Comparison of ENCODE assay signal across 10 mouse cellular contexts in the genomic region with DNA sequence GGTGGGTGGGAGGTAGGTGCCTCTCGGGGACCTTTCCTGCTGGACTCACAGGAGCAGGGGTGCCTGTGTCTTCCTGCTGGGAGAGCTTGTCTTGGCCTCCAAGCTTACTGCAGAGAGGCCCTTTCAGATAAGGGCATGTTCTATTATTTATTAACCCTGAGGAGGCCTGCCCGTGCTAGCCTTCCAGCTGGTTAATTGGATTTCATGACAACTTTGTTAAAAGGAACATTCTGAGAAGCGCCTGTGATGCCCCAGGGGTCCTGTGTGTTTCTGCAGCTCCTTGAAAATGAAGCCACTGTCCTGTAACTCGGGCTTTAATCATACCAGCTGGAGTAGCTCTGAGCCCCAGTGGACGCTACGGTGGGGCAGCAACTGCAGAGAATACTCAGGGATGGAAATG. TPM values are rescaled to one million over a fixed set of nuclear protein-coding genes. Genes with fewer than 3 reads are reported as not detected.
DNase-seq lines count a peak whose midpoint lies in the region; ATAC-seq lines count a peak whose summit lies in the region.
"Had no signal": no experiment of that assay in that cellular context is flagged by ENCODE, and none has a peak within 500 bp of the region (broad histone marks: within the 10 kb centered on the region; RNA-seq: fewer than 3 reads in every experiment).

No protein-coding gene starts in this region.

- no peaks in the 10 kb centered on the region for H3K9me3 ChIP-seq in heart, embryonic 10.5 days
- H3K9me3 ChIP-seq in hindbrain, embryonic 13.5 days: no peaks in the 10 kb centered on the region
- H3K9me3 ChIP-seq in neural tube, embryonic 15.5 days (replicated peaks): no peaks in the 10 kb centered on the region
- H3K9me3 ChIP-seq: limb, embryonic 15.5 days had no signal

- no peak overlapping the region for H3K9ac ChIP-seq in hindbrain, embryonic 13.5 days
- no peak overlapping the region for H3K9ac ChIP-seq in neural tube, embryonic 15.5 days (replicated peaks)
- H3K9ac ChIP-seq: limb, embryonic 15.5 days had no signal

- H3K4me2 ChIP-seq in hindbrain, embryonic 13.5 days: no peak overlapping the region
- H3K4me2 ChIP-seq in neural tube, embryonic 15.5 days: no peak overlapping the region
- H3K4me2 ChIP-seq: limb, embryonic 15.5 days had no signal

- no peak for ATAC-seq in hindbrain, embryonic 13.5 days (ENCODE audit: low FRiP score)
- ATAC-seq in neural tube, embryonic 15.5 days (ENCODE audit: low FRiP score): no peak

- H3K36me3 ChIP-seq in heart, embryonic 10.5 days: no peaks in the 10 kb centered on the region
- no peaks in the 10 kb centered on the region for H3K36me3 ChIP-seq in hindbrain, embryonic 13.5 days
- H3K36me3 ChIP-seq in neural tube, embryonic 15.5 days: no peaks in the 10 kb centered on the region
- H3K36me3 ChIP-seq: limb, embryonic 15.5 days had no signal

- intact Hi-C loops in heart, postnatal 14 days (cut with DNase I): no loop called here

- 23% methylated on average over 6 of the region's 6 CpGs for WGBS in heart, embryonic 10.5 days
- 10% methylated on average over 6 of the region's 6 CpGs for WGBS in hindbrain, embryonic 13.5 days
- 13% methylated on average over 6 of the region's 6 CpGs for WGBS in neural tube, embryonic 15.5 days

- no peak overlapping the region for H3K4me3 ChIP-seq in heart, embryonic 10.5 days
- H3K4me3 ChIP-seq in hindbrain, embryonic 13.5 days: no peak overlapping the region
- H3K4me3 ChIP-seq in neural tube, embryonic 15.5 days (replicated peaks): no peak overlapping the region
- H3K4me3 ChIP-seq: limb, embryonic 15.5 days had no signal

- peaks cover 45% of the 10 kb centered on the region for H3K4me1 ChIP-seq in heart, embryonic 10.5 days
- peaks cover 46% of the 10 kb centered on the region for H3K4me1 ChIP-seq in hindbrain, embryonic 13.5 days (replicated peaks)
- H3K4me1 ChIP-seq in neural tube, embryonic 15.5 days: peaks cover 32% of the 10 kb centered on the region

- peaks cover 45% of the 10 kb centered on the region for H3K27me3 ChIP-seq in heart, embryonic 10.5 days (ENCODE audit: insufficient read depth, poor library complexity, severe bottlenecking)
- peaks cover 18% of the 10 kb centered on the region for H3K27me3 ChIP-seq in hindbrain, embryonic 13.5 days
- H3K27me3 ChIP-seq in neural tube, embryonic 15.5 days (replicated peaks): no peaks in the 10 kb centered on the region; the same call in 1 of the 2 replicates
- H3K27me3 ChIP-seq: limb, embryonic 15.5 days had no signal

- H3K27ac ChIP-seq in heart, embryonic 10.5 days: peak overlapping the region; percentile 59; the same call in 1 of the 2 replicates
- peak overlapping the region; percentile 58 for H3K27ac ChIP-seq in hindbrain, embryonic 13.5 days
- H3K27ac ChIP-seq in neural tube, embryonic 15.5 days (replicated peaks): 0 out of 2 replicates have a peak overlapping the region, but pooled peaks have one; percentile 45

- DNase-seq in heart, embryonic 10.5 days (ENCODE audit: low spot score): no peak
- no peak for DNase-seq in heart, postnatal 14 days
- peak; percentile 49 to 74 for DNase-seq in kidney, postnatal 25 days
- no peak for DNase-seq in layer of hippocampus, adult 9-10 months (ENCODE audit: low spot score)
- DNase-seq in cerebellum, adult 8-10 months: no peak
- no peak for DNase-seq in gastrocnemius, postnatal 4 days (ENCODE audit: low spot score in 2 of 2)

RNA-seq across cellular contexts. Expression of a gene that starts 25.1 kb away (rescaled TPM):
- polyA plus RNA-seq in heart, embryonic 10.5 days (2016; fragmentation: Nextera tagmentation; extraction: Ambion mirVana): 7.5 and 11.5 TPM in 2 replicates
- total RNA-seq in heart, postnatal 14 days (2021): 1 to 10 TPM; 4.8 to 6.3 TPM
- 26.0 and 27.5 TPM in 2 replicates for polyA plus RNA-seq in hindbrain, embryonic 13.5 days (2015; fragmentation: Nextera tagmentation; extraction: Ambion mirVana)
- 16.6 and 17.3 TPM in 2 replicates for polyA plus RNA-seq in neural tube, embryonic 15.5 days (2015; fragmentation: Nextera tagmentation; extraction: Ambion mirVana)
- total RNA-seq in gastrocnemius, postnatal 4 days (2021): 10 to 100 TPM; 29.2 to 30.8 TPM
- total RNA-seq: hematopoietic stem cell, adult 5-6 weeks had no signal

RNA-seq across cellular contexts. Expression of a gene that starts 59.4 kb away (rescaled TPM):
- 6.8 and 8.3 TPM in 2 replicates for polyA plus RNA-seq in heart, embryonic 10.5 days (2016; fragmentation: Nextera tagmentation; extraction: Ambion mirVana)
- 1 to 10 TPM; 3.3 to 3.7 TPM for total RNA-seq in heart, postnatal 14 days (2021)
- 3.6 and 4.6 TPM in 2 replicates for polyA plus RNA-seq in hindbrain, embryonic 13.5 days (2015; fragmentation: Nextera tagmentation; extraction: Ambion mirVana)
- 4.6 and 5.2 TPM in 2 replicates for polyA plus RNA-seq in neural tube, embryonic 15.5 days (2015; fragmentation: Nextera tagmentation; extraction: Ambion mirVana)
- 1 to 10 TPM; 6.2 to 8.1 TPM for total RNA-seq in gastrocnemius, postnatal 4 days (2021)

Comparison
In these comparisons a context has a peak if more than half of its experiments do, and no peak if none do; other contexts are left out.
1. DNase-seq: peak in kidney, postnatal 25 days (2 of 2); none in heart, embryonic 10.5 days (single experiment), heart, postnatal 14 days (0 of 2), layer of hippocampus, adult 9-10 months (single experiment), cerebellum, adult 8-10 months (single experiment) and gastrocnemius, postnatal 4 days (0 of 2).
2. Peak in every context shown above with its lines, with median percentiles within 50 percentile points of each other: H3K27ac ChIP-seq.